Mouse (Mus musculus) lung, embryonic 14.5 days (tissue): ENCODE measurements at regions not wholly inside any gene's neighbourhood (a gene's known extent, or its start where the extent isn't known, plus 50 kb on each side); places are given as distances from the start of the nearest gene placed in this dataset.
A peak's percentile ranks its signal among the peaks of the same experiment; 100 is the strongest.

Source experiments
- ATAC-seq: fragments of 200-750 bp; cut with Nextera tagmentation; 2 replicates; pipeline ENCODE4 v1.8.0; 2017; ENCODE audit warnings: mild to moderate bottlenecking, moderate TSS enrichment, moderate library complexity; ENCODE audit not compliant: insufficient read depth
- DNase-seq: peaks from one replicate; pipeline ENCODE4 v3.0.0-alpha.2; 2015
- H3K27ac ChIP-seq: fragments of 300-500 bp; sonication (generic); 2 replicates; pipeline ENCODE4 v1.5.1; 2014; ENCODE audit warnings: low read depth, mild to moderate bottlenecking, moderate library complexity
- H3K27me3 ChIP-seq: fragments of 300-500 bp; sonication (generic); 2 replicates; pipeline ENCODE4 v1.6.1; 2014; ENCODE audit warnings: low read length, control low read depth; ENCODE audit not compliant: insufficient read depth
- H3K36me3 ChIP-seq: fragments of 300-500 bp; sonication (generic); 2 replicates; pipeline ENCODE4 v1.6.1; 2014; ENCODE audit warnings: control low read depth; ENCODE audit not compliant: insufficient read depth
- H3K4me1 ChIP-seq: fragments of 300-500 bp; sonication (generic); 2 replicates; pipeline ENCODE4 v1.6.1; 2014; ENCODE audit warnings: antibody characterized with exemption, control low read depth; ENCODE audit not compliant: insufficient read depth
- H3K4me2 ChIP-seq: fragments of 300-500 bp; sonication (generic); 2 replicates; pipeline ENCODE4 v1.6.1; 2014; ENCODE audit warnings: mild to moderate bottlenecking
- H3K4me3 ChIP-seq: fragments of 300-500 bp; sonication (generic); 2 replicates; pipeline ENCODE4 v1.5.1; 2014; ENCODE audit warnings: low read depth, low read length
- H3K9ac ChIP-seq: fragments of 300-500 bp; sonication (generic); 2 replicates; pipeline ENCODE4 v1.6.1; 2014
- H3K9me3 ChIP-seq: fragments of 300-500 bp; sonication (generic); 2 replicates; pipeline ENCODE4 v1.6.1; 2016; ENCODE audit warnings: low read depth, low read length, control low read depth
- CTCF ChIP-seq: IDR thresholded peaks from 2 replicates; pipeline ENCODE4 v1.5.1; 2016; ENCODE audit warnings: antibody characterized with exemption, low read depth
- WGBS: fragments of 180-500 bp; shearing (Covaris S2); extraction: QIAGEN DNeasy Blood & Tissue Kit; methylation state at CpG from one replicate; pipeline ENCODE4 v1.1.7; 2014; 5-methylcytosine and 5-hydroxymethylcytosine counted together

- ATAC-seq (no peak), DNase-seq (no peak)
- no peak overlapping the region for H3K4me3 ChIP-seq
- no peak overlapping the region for H3K4me2 ChIP-seq
- no peaks in the 10 kb centered on the region for H3K4me1 ChIP-seq
- WGBS, result 84% methylated on average over 4 of the region's 4 CpGs
- H3K36me3 ChIP-seq, result no peaks in the 10 kb centered on the region
- no peaks in the 10 kb centered on the region for H3K9me3 ChIP-seq
- H3K27me3 ChIP-seq, result no peaks in the 10 kb centered on the region
- no peak overlapping the region for H3K27ac ChIP-seq
- TF ChIP-seq CTCF, result no peak
- H3K9ac ChIP-seq, result no peak overlapping the region
These were observed 65.2 kb upstream of the Rpl34 start for GRCm38 (mm10) chr3:130795396-130795795.

GRCm38 (mm10) chr3:130794142-130794925 is 64.1 kb upstream of the Rpl34 start:
- Histone ChIP-seq H3K9ac (no peak overlapping the region), H3K27ac (no peak overlapping the region), H3K4me3 (no peak overlapping the region), H3K27me3 (no peaks in the 10 kb centered on the region), H3K4me2 (no peak overlapping the region), H3K4me1 (no peaks in the 10 kb centered on the region), H3K36me3 (no peaks in the 10 kb centered on the region), H3K9me3 (no peaks in the 10 kb centered on the region)
- 33% methylated on average over 10 of the region's 13 CpGs for WGBS
- TF ChIP-seq CTCF, result peak; percentile 39
- DNase-seq (no peak), ATAC-seq (no peak)

- no peak overlapping the region for H3K4me2 ChIP-seq
- no peaks in the 10 kb centered on the region for H3K27me3 ChIP-seq
- no peak overlapping the region for H3K27ac ChIP-seq
- no peak overlapping the region for H3K9ac ChIP-seq
- H3K4me3 ChIP-seq, result no peak overlapping the region
- no peak for DNase-seq
- ATAC-seq, result no peak
- H3K9me3 ChIP-seq, result no peaks in the 10 kb centered on the region
- no peaks in the 10 kb centered on the region for H3K4me1 ChIP-seq
- H3K36me3 ChIP-seq, result no peaks in the 10 kb centered on the region
- 72% methylated on average over 11 of the region's 11 CpGs for WGBS
- no peak for TF ChIP-seq CTCF
These were observed 50.6 kb upstream of the Rpl34 start for GRCm38 (mm10) chr3:130780706-130781240.
